Mouse (Mus musculus) megakaryocyte, embryonic 14.5 days (primary cell): ENCODE data around the gene Rnf123. TPM values are rescaled to one million over a fixed set of nuclear protein-coding genes. Genes with fewer than 3 reads are reported as not detected.

Experiments used
- H3K27me3 ChIP-seq: replicated peaks from 2 replicates; pipeline ENCODE3; 2012; ENCODE audit warnings: inconsistent platforms
- H3K36me3 ChIP-seq: replicated peaks from 2 replicates; pipeline ENCODE3; 2012; ENCODE audit warnings: low read length, inconsistent platforms, mixed read lengths
- H3K4me1 ChIP-seq: 2 replicates; pipeline ENCODE4 v1.6.1; 2012; ENCODE audit warnings: inconsistent platforms
- H3K4me3 ChIP-seq: replicated peaks from 2 replicates; pipeline ENCODE3; 2012; ENCODE audit warnings: moderate library complexity, mild to moderate bottlenecking, inconsistent platforms
- H3K9me3 ChIP-seq: 2 replicates; pipeline ENCODE4 v1.6.1; 2012; ENCODE audit warnings: inconsistent platforms
- FLI1 ChIP-seq: IDR thresholded peaks from 2 replicates; pipeline ENCODE4 v1.6.1; 2012; ENCODE audit warnings: low read length, inconsistent platforms, mixed read lengths
- GATA1 ChIP-seq: IDR thresholded peaks from 3 replicates; pipeline ENCODE4 v1.6.1; 2012; ENCODE audit warnings: mixed read lengths, low read length, inconsistent platforms, borderline replicate concordance
- polyA plus RNA-seq: library from polyadenylated mRNA; stranded (reverse); fragments of >175 nt; gene quantifications from 2 replicates; pipeline ENCODE4 v1.2.3, GENCODE M21; 2012; ENCODE audit warnings: low replicate concordance; ENCODE audit not compliant: insufficient read depth

Rnf123 gene
- polyA plus RNA-seq, 1 experiment, result 73.7 TPM

DNA sequence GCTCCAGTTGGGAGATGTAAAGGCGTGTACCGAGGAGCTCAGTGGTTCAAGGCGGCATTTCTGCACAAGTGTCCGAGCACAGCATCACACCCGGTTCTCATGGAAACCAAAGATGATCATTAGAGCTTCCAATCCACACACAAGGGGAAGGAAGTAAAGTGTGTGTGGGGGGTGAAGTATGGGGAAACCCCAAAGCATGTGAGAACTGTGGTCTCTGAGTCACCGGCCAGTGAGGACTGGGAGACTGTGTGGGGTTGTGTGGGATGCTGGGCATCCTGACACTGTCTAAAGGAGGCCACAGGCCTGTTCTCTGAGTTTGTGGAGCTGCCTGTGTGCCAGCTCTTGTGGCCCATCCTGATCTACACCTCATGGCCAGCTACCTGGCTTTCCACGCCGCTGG, 37.5 kb upstream of the Rnf123 start:
- no peaks in the 10 kb centered on the region for H3K9me3 ChIP-seq
- peak overlapping the region; percentile 50 for H3K4me3 ChIP-seq
- no peaks in the 10 kb centered on the region for H3K36me3 ChIP-seq
- peaks cover 49% of the 10 kb centered on the region for H3K27me3 ChIP-seq
- peaks cover 46% of the 10 kb centered on the region for H3K4me1 ChIP-seq
- TF ChIP-seq GATA1, result no peak

DNA sequence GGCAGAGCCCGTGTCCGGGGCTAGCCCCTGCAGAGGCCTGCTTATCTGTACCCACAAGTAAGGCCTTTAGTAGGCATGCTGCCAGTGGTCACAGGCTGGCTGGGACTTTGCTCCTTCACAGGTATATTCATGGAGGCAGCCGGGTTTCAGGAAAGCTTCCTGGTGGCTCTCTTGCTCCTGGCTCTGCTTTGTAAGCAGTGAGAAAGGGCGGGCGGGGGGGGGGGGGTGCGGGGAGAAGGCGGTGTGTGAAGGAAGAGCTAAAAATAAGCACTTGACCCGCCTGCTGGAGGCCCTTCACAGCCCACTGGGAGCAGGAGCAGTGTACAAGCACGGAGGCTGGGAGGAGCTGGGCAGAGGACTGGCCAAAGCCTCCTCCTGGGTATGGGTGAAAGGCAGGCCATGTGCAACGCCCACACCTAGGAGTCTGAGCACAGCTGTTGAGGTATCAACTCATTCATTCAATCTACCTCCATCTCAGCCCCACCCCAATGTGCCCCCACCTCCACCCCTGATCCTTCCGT, 36.8 kb upstream of the Rnf123 start:
- TF ChIP-seq GATA1, result no peak
- no peak for TF ChIP-seq FLI1
- H3K36me3 ChIP-seq, result no peaks in the 10 kb centered on the region
- peaks cover 43% of the 10 kb centered on the region for H3K4me1 ChIP-seq
- no peaks in the 10 kb centered on the region for H3K9me3 ChIP-seq
- peak overlapping the region; percentile 18 for H3K4me3 ChIP-seq
- peaks cover 51% of the 10 kb centered on the region for H3K27me3 ChIP-seq

DNA sequence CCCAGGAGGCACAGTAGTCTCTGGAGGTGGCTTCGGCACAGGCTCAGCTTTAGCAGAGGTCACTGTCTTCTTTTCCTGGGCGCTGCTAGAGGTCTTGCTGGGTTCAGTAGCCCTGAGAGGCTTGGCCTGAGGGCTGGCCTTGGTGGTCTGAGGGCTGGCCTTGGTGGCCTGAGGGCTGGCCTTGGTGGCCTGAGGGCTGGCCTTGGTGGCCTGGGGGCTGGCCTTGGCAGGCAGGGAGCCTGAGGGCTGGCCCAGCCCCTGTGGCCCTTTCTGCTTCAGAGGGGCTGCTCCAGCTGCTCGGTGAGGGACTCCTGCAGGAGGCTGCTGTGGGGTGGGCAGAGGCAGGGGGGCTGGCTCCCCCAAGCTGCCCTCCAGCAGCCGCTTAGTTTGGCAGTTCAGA, 34.0 kb upstream of the Rnf123 start:
- Histone ChIP-seq H3K36me3 (no peaks in the 10 kb centered on the region), H3K4me1 (peaks cover 30% of the 10 kb centered on the region), H3K4me3 (no peak overlapping the region), H3K27me3 (peaks cover 67% of the 10 kb centered on the region), H3K9me3 (no peaks in the 10 kb centered on the region)
- TF ChIP-seq GATA1 (no peak), FLI1 (no peak)

DNA sequence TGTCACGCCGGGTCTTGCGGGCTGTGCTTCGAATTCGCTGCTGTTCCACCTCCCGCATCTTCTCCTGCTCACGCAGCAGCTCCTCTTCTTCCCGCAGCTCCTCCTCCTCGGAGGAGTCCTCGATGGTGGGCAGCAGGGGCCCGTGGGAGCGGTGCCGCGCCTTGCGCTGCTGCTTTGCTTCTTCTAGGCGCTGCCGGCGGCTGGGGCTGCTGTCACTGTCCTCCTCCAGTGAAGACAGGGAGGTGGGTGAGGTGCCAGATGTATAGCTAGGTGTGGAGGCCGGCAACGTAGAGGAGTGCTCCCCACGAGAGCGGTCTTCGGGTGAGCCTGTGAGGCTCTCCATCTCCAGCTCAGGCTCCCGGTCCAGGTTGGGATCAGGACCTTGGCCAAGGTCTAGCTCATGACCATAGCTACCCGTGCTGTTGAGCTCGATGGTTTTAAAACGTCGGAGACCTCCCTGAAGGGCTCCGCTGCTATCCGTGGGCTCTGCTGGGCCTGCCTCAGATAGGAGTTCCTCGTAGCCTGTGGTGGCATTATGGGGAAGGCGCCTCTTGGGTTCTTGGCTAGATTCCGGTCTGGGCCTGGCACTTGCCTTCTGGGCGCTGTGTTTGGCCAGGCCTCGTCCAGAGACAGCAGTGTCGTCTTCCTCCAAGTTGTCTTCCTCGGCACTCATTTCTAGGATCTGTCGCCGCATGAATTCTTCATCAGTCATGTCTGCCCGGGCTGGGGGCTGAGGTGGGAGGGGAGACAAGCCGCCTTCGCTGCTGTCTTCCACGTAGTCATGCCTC, 32.3 kb upstream of the Rnf123 start:
- Histone ChIP-seq H3K4me3 (no peak overlapping the region), H3K9me3 (no peaks in the 10 kb centered on the region), H3K36me3 (no peaks in the 10 kb centered on the region), H3K27me3 (peaks cover 74% of the 10 kb centered on the region), H3K4me1 (peaks cover 22% of the 10 kb centered on the region)
- TF ChIP-seq GATA1 (no peak), FLI1 (no peak)

DNA sequence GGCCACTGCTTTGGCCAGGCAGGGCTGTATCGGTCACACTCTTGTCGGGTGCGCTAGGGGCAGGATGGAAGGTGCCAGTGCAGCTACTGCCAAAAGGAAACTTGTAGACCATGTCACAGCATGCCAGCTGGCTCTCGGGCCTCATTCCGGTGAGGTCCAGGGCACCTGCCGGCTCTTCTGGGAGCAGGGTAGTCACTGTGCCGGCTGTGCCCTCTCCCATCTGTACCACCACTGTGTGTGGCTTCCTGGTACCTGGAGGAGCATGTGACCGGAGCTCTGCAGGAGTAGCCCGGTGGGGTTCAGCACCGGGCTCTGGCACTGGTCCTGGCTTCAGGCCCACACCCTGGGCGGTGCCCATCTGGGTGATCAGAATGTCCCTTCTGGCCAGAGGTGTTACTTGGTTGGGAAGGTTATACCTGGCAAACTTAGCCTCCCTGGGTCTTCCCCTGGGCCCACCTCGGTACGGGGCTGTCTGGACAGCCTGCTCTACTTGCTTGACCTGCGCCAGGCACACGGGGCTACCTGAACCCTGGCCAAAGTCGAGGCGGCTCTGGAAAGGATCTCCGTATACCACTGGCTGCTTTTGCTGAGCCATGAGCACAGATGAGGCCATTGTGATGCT, 29.7 kb upstream of the Rnf123 start:
- H3K27me3 ChIP-seq, result peaks cover 92% of the 10 kb centered on the region
- no peaks in the 10 kb centered on the region for H3K9me3 ChIP-seq
- no peak overlapping the region for H3K4me3 ChIP-seq
- TF ChIP-seq GATA1, result no peak
- no peak for TF ChIP-seq FLI1
- peaks cover 24% of the 10 kb centered on the region for H3K4me1 ChIP-seq
- H3K36me3 ChIP-seq, result no peaks in the 10 kb centered on the region

DNA sequence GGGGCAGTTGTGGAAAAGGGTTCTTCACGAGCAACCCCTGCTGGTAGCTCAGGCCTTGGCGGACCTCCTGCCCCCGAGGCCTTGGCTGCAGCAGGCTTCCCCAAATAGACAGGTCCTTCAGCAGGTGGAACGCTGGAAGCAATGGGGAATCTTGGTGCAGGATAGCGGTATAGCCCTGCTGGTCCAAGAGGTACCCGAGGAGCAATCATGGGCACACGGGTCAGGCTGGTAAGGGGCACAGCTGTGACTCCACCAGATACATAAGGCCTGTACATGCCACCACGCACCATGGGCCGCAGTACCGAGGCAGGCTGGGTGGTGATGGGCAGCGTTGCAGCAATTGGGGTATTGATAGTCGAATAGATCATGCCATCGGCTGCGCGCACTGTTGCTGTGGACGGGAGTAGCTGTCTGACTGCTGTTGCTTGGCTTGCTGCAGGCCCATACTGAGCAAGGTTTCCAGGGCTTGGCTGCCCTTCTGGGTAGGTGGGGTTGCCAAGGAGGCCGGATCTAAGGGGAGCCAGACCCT, 28.5 kb upstream of the Rnf123 start:
- Histone ChIP-seq H3K9me3 (no peaks in the 10 kb centered on the region), H3K4me3 (no peak overlapping the region), H3K27me3 (peaks cover 95% of the 10 kb centered on the region), H3K36me3 (no peaks in the 10 kb centered on the region), H3K4me1 (peaks cover 24% of the 10 kb centered on the region)
- TF ChIP-seq FLI1 (no peak), GATA1 (no peak)

DNA sequence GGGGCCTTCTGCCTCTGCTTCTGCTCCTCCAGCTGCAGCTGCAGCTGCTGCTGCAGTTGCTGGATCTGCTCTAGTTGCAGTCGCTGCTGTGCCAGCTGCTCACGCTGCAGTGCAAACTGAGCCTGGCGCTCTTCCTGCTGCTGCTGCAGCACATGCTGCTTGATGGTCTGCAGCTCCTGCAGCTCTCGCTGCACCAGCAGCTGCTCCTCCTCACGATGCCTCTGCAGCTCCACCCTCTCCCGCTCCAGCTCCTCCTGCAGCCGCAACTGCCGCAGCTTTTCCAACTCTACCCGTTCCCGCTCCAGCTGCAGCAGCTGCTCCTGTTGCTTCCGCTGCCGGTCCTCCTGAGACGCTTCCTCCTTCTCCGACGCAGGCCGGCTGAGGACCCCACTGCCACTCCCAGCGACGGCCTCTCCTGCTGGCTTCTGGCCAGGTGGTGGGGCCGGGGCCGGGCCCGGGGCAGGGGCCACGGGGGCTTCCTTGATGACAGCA, 28.0 kb upstream of the Rnf123 start:
- Histone ChIP-seq H3K4me3 (no peak overlapping the region), H3K27me3 (peaks cover 94% of the 10 kb centered on the region), H3K4me1 (peaks cover 24% of the 10 kb centered on the region), H3K36me3 (no peaks in the 10 kb centered on the region), H3K9me3 (0 out of 2 replicates have a peak, but pooled peaks cover 4% of the 10 kb centered on the region)
- TF ChIP-seq FLI1 (no peak), GATA1 (no peak)

DNA sequence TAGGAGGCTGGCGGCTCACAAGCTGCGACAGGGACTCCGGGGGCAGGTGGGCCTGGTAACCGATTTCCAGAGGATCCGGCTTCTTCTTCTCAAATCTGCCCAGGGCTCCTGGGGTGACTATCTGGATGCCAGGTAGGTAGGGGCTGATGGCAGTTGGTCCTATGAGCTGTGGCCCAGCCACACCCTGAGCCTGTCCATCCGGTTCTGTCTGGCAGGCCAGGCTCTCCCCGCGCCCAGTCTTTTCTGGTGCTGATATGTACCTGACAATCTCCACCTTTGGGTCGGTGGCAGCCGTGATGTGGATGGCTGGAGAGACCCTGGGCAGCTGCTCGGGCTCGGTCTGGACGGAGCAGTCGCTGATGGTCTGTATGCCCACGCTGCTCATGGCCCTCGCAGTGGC, 27.0 kb upstream of the Rnf123 start:
- TF ChIP-seq GATA1 (no peak), FLI1 (no peak)
- H3K36me3 ChIP-seq, result no peaks in the 10 kb centered on the region
- H3K4me1 ChIP-seq, result peaks cover 27% of the 10 kb centered on the region
- peaks cover 90% of the 10 kb centered on the region for H3K27me3 ChIP-seq
- H3K9me3 ChIP-seq, result peaks cover 7% of the 10 kb centered on the region; the same call in 1 of the 2 replicates
- peak overlapping the region; percentile 44 for H3K4me3 ChIP-seq

DNA sequence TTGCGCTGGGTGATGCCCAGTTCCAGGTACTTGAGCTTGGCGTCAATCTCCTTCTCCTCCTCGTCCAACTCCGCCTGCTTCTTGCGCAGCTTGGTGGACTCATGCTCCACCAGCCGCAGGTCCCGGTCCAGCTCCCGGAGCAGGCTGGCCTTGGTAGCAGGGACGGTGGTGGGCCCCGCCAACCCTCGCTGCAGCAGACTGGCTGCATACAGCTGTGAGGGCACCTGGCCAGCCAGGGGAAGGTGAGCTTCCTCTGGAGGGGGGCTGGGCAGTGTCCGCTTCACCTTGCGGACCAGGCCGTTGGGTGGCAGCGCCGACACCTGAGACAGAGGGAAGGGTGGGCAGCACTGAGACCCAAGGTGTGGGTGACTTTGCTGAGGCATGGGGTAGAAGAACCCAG, 24.7 kb upstream of the Rnf123 start:
- peaks cover 35% of the 10 kb centered on the region for H3K4me1 ChIP-seq
- peaks cover 13% of the 10 kb centered on the region; the same call in 1 of the 2 replicates for H3K9me3 ChIP-seq
- H3K36me3 ChIP-seq, result no peaks in the 10 kb centered on the region
- TF ChIP-seq GATA1 (no peak), FLI1 (no peak)
- H3K4me3 ChIP-seq, result no peak overlapping the region
- H3K27me3 ChIP-seq, result peaks cover 83% of the 10 kb centered on the region

DNA sequence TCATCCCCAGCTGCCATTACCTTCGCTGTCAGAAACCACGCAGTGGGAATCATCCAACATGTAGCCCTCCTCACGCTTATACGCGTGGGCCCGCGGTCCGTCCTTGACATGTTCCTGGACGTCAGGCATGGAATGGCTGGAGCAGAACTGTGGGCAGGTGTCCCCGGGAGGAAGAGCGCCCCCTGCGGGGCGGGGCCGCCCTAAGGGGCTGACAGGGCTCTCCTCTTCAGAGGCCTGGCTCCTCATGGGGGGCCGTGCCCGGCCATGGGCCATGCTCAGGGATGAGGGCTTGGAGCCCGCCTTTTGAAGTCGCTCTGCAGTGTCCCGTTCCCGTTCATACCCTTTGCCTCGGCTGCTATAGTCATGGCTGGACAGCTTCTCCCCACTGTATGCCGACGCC, 22.9 kb upstream of the Rnf123 start:
- Histone ChIP-seq H3K27me3 (peaks cover 69% of the 10 kb centered on the region), H3K36me3 (no peaks in the 10 kb centered on the region), H3K9me3 (peaks cover 13% of the 10 kb centered on the region; the same call in 1 of the 2 replicates), H3K4me3 (no peak overlapping the region), H3K4me1 (peaks cover 47% of the 10 kb centered on the region)
- TF ChIP-seq FLI1 (no peak), GATA1 (no peak)
